Mouse (Mus musculus): ENCODE results near the gene Gtf3a. TPM values are rescaled to one million over a fixed set of nuclear protein-coding genes. Genes with fewer than 3 reads are reported as not detected.

Gtf3a gene
- polyA plus RNA-seq, 1 experiment: 40.5 TPM

DNA sequence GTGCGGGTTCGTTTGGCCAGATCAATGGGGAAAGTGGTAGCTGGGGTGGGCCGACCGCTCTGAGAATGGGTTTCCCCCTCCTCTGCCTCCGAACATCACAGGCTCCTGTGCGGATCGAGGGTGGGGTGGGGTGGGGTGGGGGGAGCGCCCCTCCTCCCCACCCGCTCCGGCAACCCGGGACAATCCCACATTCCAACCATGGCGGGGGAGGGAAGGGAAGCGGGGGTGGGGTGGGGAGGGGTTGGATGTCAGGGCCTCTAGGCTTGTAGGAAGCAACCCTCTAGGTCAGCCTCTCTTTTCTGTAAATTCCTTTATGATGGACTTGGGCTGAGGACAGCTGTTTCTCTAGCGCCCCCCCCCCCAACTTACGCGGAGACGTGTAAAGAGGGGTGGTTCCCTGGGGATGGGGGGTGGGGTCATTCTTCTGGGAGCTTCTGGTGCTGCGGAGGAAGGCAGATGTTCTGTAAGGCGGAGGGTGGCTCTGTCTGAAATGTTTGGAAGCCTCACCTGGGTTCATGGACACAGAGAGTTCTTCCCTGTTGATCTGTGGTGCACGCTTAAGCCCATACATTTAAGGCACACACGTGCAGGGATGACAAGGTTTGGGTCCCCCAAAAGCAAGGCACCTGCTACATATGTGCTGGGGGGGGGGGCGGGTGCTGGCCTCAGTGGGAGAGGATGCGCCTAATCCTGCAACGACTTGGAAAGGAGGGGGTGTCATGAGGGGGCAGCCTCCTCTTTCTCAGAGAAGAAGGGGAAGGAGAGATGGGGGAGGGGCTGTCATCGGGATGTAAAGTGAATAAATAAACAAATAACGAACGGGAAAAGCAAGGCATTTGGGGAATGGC lies 27.9 kb upstream of the Gtf3a start:
- no peak overlapping the region for H3K4me3 ChIP-seq (ENCODE audit: extremely low read depth, insufficient read depth, insufficient read length)
- no peak for DNase-seq (ENCODE audit: low read depth in 1 of 2, low spot score in 2 of 2)

DNA sequence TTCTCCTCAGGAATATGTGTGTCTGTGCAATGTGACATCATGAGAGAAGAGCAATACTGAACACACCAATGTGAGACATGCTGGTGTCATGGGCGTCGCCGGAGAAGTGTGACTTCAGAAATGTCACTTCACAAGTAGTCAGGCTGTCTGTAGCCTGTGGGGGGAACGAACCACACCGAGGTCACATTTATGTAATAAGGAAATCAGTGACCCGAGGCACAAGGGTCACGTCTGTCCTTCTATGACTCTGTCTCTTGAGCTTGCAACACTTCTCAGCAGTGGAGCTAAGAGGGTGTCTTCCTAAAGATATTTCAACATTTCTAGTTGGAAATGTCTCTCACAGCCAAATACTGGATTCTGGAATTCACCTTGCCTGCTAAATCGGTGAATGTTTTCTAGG lies 27.2 kb upstream of the Gtf3a start:
- no peaks in the 10 kb centered on the region for H3K36me3 ChIP-seq (ENCODE audit: control insufficient read depth, insufficient read depth, low read length)
- no peak overlapping the region for H3K27ac ChIP-seq (ENCODE audit: insufficient read depth, low read length)
- 52% methylated on average over 8 of the region's 8 CpGs for WGBS
- H3K4me1 ChIP-seq (ENCODE audit: control insufficient read depth, insufficient read depth, insufficient read length): no peaks in the 10 kb centered on the region
- no peak for DNase-seq (ENCODE audit: low read depth in 1 of 2, low spot score in 2 of 2)
- TF ChIP-seq POLR2A (IDR thresholded peaks at IDR 0.05; ENCODE audit: low read depth, low read length): no peak
- H3K27me3 ChIP-seq (ENCODE audit: control insufficient read depth, insufficient read depth, low read length): peaks cover 3% of the 10 kb centered on the region; the same call in 1 of the 2 replicates
- no peak overlapping the region for H3K4me3 ChIP-seq (ENCODE audit: extremely low read depth, insufficient read depth, insufficient read length)

More for the DNA sequence above, 27.9 kb upstream of the Gtf3a start:
- no peaks in the 10 kb centered on the region for H3K36me3 ChIP-seq (ENCODE audit: control insufficient read depth, insufficient read depth, low read length)
- 14% methylated on average over 26 of the region's 27 CpGs for WGBS
- H3K27ac ChIP-seq (ENCODE audit: insufficient read depth, low read length): no peak overlapping the region
- H3K27me3 ChIP-seq (ENCODE audit: control insufficient read depth, insufficient read depth, low read length): peaks cover 3% of the 10 kb centered on the region; the same call in 1 of the 2 replicates
- H3K4me1 ChIP-seq (ENCODE audit: control insufficient read depth, insufficient read depth, insufficient read length): no peaks in the 10 kb centered on the region
- TF ChIP-seq POLR2A (IDR thresholded peaks at IDR 0.05; ENCODE audit: low read depth, low read length) (no peak), CTCF (IDR thresholded peaks at IDR 0.05; ENCODE audit: extremely low read depth, insufficient read depth, insufficient read length, insufficient replicate concordance) (no peak)

DNA sequence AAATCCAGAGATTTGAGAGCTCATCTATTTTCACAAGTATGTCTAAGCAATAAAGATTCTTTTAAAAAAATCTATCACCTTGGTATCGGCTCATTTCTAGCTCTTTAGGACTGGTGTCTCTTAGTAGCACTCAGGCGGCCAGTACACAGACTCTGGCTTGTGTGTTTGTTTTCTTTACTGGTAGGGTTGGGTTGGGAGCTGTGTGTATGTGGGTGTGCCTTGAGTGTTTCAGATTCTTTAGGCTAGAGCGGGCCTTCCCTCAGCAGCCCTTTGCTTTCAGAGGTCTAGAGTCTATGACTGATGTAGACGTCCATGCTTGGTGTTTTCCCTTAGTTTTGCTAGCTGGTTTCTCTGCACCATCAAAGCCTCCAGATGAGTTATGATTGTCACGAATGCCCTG lies 24.9 kb upstream of the Gtf3a start:
- no peak for TF ChIP-seq POLR2A (IDR thresholded peaks at IDR 0.05; ENCODE audit: low read depth, low read length)
- no peak for TF ChIP-seq CTCF (IDR thresholded peaks at IDR 0.05; ENCODE audit: extremely low read depth, insufficient read depth, insufficient read length, insufficient replicate concordance)
- H3K27me3 ChIP-seq (ENCODE audit: control insufficient read depth, insufficient read depth, low read length): peaks cover 3% of the 10 kb centered on the region; the same call in 1 of the 2 replicates
- WGBS: 87% methylated on average over 5 of the region's 5 CpGs
- H3K36me3 ChIP-seq (ENCODE audit: control insufficient read depth, insufficient read depth, low read length): no peaks in the 10 kb centered on the region
- H3K4me1 ChIP-seq (ENCODE audit: control insufficient read depth, insufficient read depth, insufficient read length): no peaks in the 10 kb centered on the region
- no peak overlapping the region for H3K4me3 ChIP-seq (ENCODE audit: extremely low read depth, insufficient read depth, insufficient read length)
- DNase-seq (ENCODE audit: low read depth in 1 of 2, low spot score in 2 of 2): no peak
- H3K27ac ChIP-seq (ENCODE audit: insufficient read depth, low read length): no peak overlapping the region

DNA sequence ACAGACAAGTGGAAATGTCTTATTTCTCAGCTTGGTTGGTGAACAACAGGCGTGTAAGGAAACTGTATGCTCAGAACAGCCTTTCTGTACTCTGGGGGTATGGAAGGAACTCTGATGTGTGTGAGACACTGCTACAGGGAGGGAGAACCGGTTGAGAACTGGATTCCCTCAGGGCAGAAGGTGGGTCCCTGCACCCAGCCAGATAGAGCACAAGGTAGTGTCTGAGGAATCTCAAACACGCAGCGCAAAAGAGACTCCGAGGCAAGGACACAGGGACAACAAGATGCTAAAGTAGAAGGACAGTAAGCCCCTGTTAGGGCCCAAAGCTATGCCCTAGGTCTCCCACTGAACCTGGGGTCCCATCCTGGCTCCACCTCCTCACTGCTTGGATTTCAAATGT lies 21.8 kb upstream of the Gtf3a start:
- H3K4me3 ChIP-seq (ENCODE audit: extremely low read depth, insufficient read depth, insufficient read length): no peak overlapping the region
- TF ChIP-seq POLR2A (IDR thresholded peaks at IDR 0.05; ENCODE audit: low read depth, low read length) (no peak), CTCF (IDR thresholded peaks at IDR 0.05; ENCODE audit: extremely low read depth, insufficient read depth, insufficient read length, insufficient replicate concordance) (no peak)
- no peaks in the 10 kb centered on the region for H3K27me3 ChIP-seq (ENCODE audit: control insufficient read depth, insufficient read depth, low read length)
- no peaks in the 10 kb centered on the region for H3K4me1 ChIP-seq (ENCODE audit: control insufficient read depth, insufficient read depth, insufficient read length)
- H3K36me3 ChIP-seq (ENCODE audit: control insufficient read depth, insufficient read depth, low read length): no peaks in the 10 kb centered on the region
- no peak for DNase-seq (ENCODE audit: low read depth in 1 of 2, low spot score in 2 of 2)
- no peak overlapping the region for H3K27ac ChIP-seq (ENCODE audit: insufficient read depth, low read length)
- WGBS: 91% methylated on average over 5 of the region's 5 CpGs

DNA sequence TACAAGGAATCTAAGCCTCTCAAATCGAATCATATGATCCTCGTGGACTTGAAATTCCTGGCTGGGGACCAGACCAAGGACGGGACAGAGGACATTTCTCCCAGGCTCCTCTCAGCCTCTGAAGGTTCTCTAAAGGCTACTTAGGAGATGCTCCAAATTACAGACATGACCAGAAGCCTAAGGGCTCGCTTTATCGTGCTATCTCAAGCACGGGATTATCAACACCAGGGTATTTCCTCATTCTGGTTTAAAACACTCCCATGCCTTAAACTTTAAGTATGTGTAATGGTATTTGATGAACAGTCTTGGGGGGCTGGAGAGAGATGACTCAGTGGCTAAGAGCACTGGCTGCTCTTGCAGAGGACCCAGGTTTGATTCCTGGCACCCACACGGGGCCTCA lies 17.0 kb upstream of the Gtf3a start:
- TF ChIP-seq POLR2A (IDR thresholded peaks at IDR 0.05; ENCODE audit: low read depth, low read length) (no peak), CTCF (IDR thresholded peaks at IDR 0.05; ENCODE audit: extremely low read depth, insufficient read depth, insufficient read length, insufficient replicate concordance) (no peak)
- no peak overlapping the region for H3K4me3 ChIP-seq (ENCODE audit: extremely low read depth, insufficient read depth, insufficient read length)
- H3K27ac ChIP-seq (ENCODE audit: insufficient read depth, low read length): no peak overlapping the region
- DNase-seq (ENCODE audit: low read depth in 1 of 2, low spot score in 2 of 2): no peak
- H3K27me3 ChIP-seq (ENCODE audit: control insufficient read depth, insufficient read depth, low read length): no peaks in the 10 kb centered on the region; the same call in 1 of the 2 replicates
- no peaks in the 10 kb centered on the region for H3K36me3 ChIP-seq (ENCODE audit: control insufficient read depth, insufficient read depth, low read length)
- 86% methylated on average over 7 of the region's 7 CpGs for WGBS
- H3K4me1 ChIP-seq (ENCODE audit: control insufficient read depth, insufficient read depth, insufficient read length): no peaks in the 10 kb centered on the region

DNA sequence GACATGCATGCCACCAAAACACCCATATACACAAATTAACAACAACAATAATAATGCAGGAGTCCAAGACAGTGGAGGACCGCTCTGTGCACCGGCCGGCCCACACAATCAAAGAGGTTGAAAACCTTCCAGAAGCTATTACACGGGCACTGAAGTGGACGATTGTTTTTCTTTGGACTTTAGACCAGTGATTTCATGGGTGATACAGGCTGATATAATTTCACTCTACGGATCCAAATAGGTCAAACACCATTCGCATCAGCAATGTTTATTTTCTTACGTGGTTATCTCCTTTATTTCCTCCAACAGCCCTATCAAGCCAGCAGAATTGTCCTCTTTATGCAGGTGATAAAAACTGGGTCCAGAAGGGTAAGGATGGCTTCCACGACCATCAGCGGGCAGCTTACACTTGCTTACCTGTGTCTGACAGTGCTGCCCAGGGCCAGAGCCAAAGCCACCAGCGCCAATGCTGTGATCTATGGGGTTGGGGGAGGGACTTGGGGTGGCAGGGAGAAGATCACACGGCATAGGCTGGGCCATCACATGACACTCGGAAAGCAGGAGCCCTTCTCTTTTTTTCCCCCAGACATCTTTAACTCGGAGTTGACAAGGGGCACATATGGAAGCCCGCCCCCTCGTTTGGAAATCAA lies 16.4 kb upstream of the Gtf3a start:
- no peak overlapping the region for H3K4me3 ChIP-seq (ENCODE audit: extremely low read depth, insufficient read depth, insufficient read length)
- 83% methylated on average over 16 of the region's 16 CpGs for WGBS
- DNase-seq (ENCODE audit: low read depth in 1 of 2, low spot score in 2 of 2): no peak
- TF ChIP-seq CTCF (IDR thresholded peaks at IDR 0.05; ENCODE audit: extremely low read depth, insufficient read depth, insufficient read length, insufficient replicate concordance): no peak
- no peak for TF ChIP-seq POLR2A (IDR thresholded peaks at IDR 0.05; ENCODE audit: low read depth, low read length)
- H3K27me3 ChIP-seq (ENCODE audit: control insufficient read depth, insufficient read depth, low read length): no peaks in the 10 kb centered on the region; the same call in 1 of the 2 replicates
- no peaks in the 10 kb centered on the region for H3K4me1 ChIP-seq (ENCODE audit: control insufficient read depth, insufficient read depth, insufficient read length)
- no peak overlapping the region for H3K27ac ChIP-seq (ENCODE audit: insufficient read depth, low read length)
- H3K36me3 ChIP-seq (ENCODE audit: control insufficient read depth, insufficient read depth, low read length): no peaks in the 10 kb centered on the region

DNA sequence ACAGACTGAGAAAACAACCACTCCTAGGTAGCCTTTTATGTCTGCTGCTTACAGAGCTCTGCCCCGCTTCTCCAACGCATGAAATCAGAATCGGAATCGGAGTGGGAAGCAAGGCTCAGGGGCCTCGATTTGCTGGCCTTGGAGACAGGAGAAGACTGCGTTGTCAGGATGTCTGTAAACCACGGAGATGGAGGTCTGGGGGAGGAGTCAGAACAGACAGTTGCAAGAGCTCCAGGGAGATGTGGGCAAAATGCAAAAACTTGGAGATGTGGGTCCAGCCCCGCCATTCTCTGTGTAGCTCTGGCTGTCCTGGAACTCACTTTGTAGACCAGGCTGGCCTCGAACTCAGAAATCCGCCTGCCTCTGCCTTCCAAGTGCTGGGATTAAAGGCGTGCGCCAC lies 15.0 kb upstream of the Gtf3a start:
- no peak for DNase-seq (ENCODE audit: low read depth in 1 of 2, low spot score in 2 of 2)
- 74% methylated on average over 12 of the region's 12 CpGs for WGBS
- Histone ChIP-seq H3K4me1 (ENCODE audit: control insufficient read depth, insufficient read depth, insufficient read length) (no peaks in the 10 kb centered on the region), H3K4me3 (ENCODE audit: extremely low read depth, insufficient read depth, insufficient read length) (no peak overlapping the region), H3K36me3 (ENCODE audit: control insufficient read depth, insufficient read depth, low read length) (no peaks in the 10 kb centered on the region), H3K27ac (ENCODE audit: insufficient read depth, low read length) (no peak overlapping the region), H3K27me3 (ENCODE audit: control insufficient read depth, insufficient read depth, low read length) (no peaks in the 10 kb centered on the region; the same call in 1 of the 2 replicates)
- no peak for TF ChIP-seq POLR2A (IDR thresholded peaks at IDR 0.05; ENCODE audit: low read depth, low read length)
- TF ChIP-seq CTCF (IDR thresholded peaks at IDR 0.05; ENCODE audit: extremely low read depth, insufficient read depth, insufficient read length, insufficient replicate concordance): no peak

Data from spleen, adult 2 months (tissue).